ENCODE assay signal across 12 mouse cellular contexts in genomic region chr16:32115781-32116180, GRCm38 (mm10). TPM values are rescaled to one million over a fixed set of nuclear protein-coding genes. Genes with fewer than 3 reads are reported as not detected.
DNase-seq lines count a peak whose midpoint lies in the region; ATAC-seq and TF ChIP-seq lines count a peak whose summit lies in the region.
"Had no signal": no experiment of that assay in that cellular context is flagged by ENCODE, and none has a peak within 500 bp of the region (broad histone marks: within the 10 kb centered on the region; RNA-seq: fewer than 3 reads in every experiment).

No protein-coding gene starts in this region.

- H3K4me2 ChIP-seq in heart, embryonic 13.5 days = peak overlapping the region; percentile 38
- H3K4me2 ChIP-seq in lung, embryonic 15.5 days = peak overlapping the region; percentile 15; the same call in 1 of the 2 replicates
- H3K4me2 ChIP-seq: forebrain, embryonic 12.5 days had no signal

- no peak overlapping the region for H3K9ac ChIP-seq in heart, embryonic 13.5 days
- H3K9ac ChIP-seq in lung, embryonic 15.5 days = no peak overlapping the region
- H3K9ac ChIP-seq: forebrain, embryonic 12.5 days; limb, embryonic 13.5 days had no signal

- no peaks in the 10 kb centered on the region for H3K9me3 ChIP-seq in heart, embryonic 13.5 days
- H3K9me3 ChIP-seq in lung, embryonic 15.5 days = no peaks in the 10 kb centered on the region
- H3K9me3 ChIP-seq: forebrain, embryonic 12.5 days; limb, embryonic 13.5 days had no signal

- TF ChIP-seq CTCF in bone marrow macrophage, adult 2 months (IDR thresholded peaks at IDR 0.05; ENCODE audit: low read depth, low read length) = no peak

- peaks cover 1% of the 10 kb centered on the region; the same call in 1 of the 2 replicates for H3K36me3 ChIP-seq in heart, embryonic 13.5 days
- no peaks in the 10 kb centered on the region for H3K36me3 ChIP-seq in lung, embryonic 15.5 days
- H3K36me3 ChIP-seq in macrophage (ENCODE audit: inconsistent target) = no peaks in the 10 kb centered on the region
- H3K36me3 ChIP-seq: forebrain, embryonic 12.5 days had no signal

- WGBS in heart, embryonic 13.5 days = 46% methylated on average over 6 of the region's 6 CpGs
- WGBS in lung, embryonic 15.5 days = 40% methylated on average over 6 of the region's 6 CpGs
- WGBS in macrophage (ENCODE audit: missing documents) = 69% methylated on average over 6 of the region's 6 CpGs

- H3K27me3 ChIP-seq in heart, embryonic 13.5 days (replicated peaks) = no peaks in the 10 kb centered on the region
- no peaks in the 10 kb centered on the region for H3K27me3 ChIP-seq in lung, embryonic 15.5 days
- H3K27me3 ChIP-seq: forebrain, embryonic 12.5 days; limb, embryonic 13.5 days had no signal

- H3K79me2 ChIP-seq in macrophage (ENCODE audit: inconsistent target) = no peaks in the 10 kb centered on the region

- no peak for ATAC-seq in heart, embryonic 13.5 days (ENCODE audit: extremely low read depth, insufficient number of reproducible peaks, low FRiP score, low TSS enrichment)
- no peak for ATAC-seq in lung, embryonic 15.5 days (ENCODE audit: borderline replicate concordance, extremely low read depth, low FRiP score, low TSS enrichment)
- ATAC-seq in activated CD4-positive, CD25-positive, alpha-beta regulatory T cell, adult 4 months = no peak
- ATAC-seq: hindbrain, embryonic 16.5 days; midbrain, embryonic 16.5 days had no signal

- no peak overlapping the region for H3K4me3 ChIP-seq in heart, embryonic 13.5 days
- H3K4me3 ChIP-seq in lung, embryonic 15.5 days = no peak overlapping the region
- no peak overlapping the region for H3K4me3 ChIP-seq in bone marrow macrophage, adult 2 months (ENCODE audit: insufficient read depth, low read length)
- no peak overlapping the region for H3K4me3 ChIP-seq in macrophage (ENCODE audit: inconsistent target)
- H3K4me3 ChIP-seq: forebrain, embryonic 12.5 days; limb, embryonic 13.5 days had no signal

- peaks cover 10% of the 10 kb centered on the region for H3K4me1 ChIP-seq in heart, embryonic 13.5 days
- peaks cover 6% of the 10 kb centered on the region; the same call in 1 of the 2 replicates for H3K4me1 ChIP-seq in lung, embryonic 15.5 days
- peaks cover 34% of the 10 kb centered on the region for H3K4me1 ChIP-seq in bone marrow macrophage, adult 2 months (ENCODE audit: control insufficient read depth, insufficient read depth, low read length)
- H3K4me1 ChIP-seq: forebrain, embryonic 12.5 days; limb, embryonic 13.5 days had no signal

- H3K27ac ChIP-seq in heart, embryonic 13.5 days (replicated peaks) = no peak overlapping the region
- no peak overlapping the region for H3K27ac ChIP-seq in lung, embryonic 15.5 days
- 0 out of 2 replicates have a peak overlapping the region, but pooled peaks have one; percentile 99 for H3K27ac ChIP-seq in bone marrow macrophage, adult 2 months (ENCODE audit: insufficient read depth, low read depth, low read length)
- peak overlapping the region; percentile 94 for H3K27ac ChIP-seq in macrophage
- H3K27ac ChIP-seq: forebrain, embryonic 12.5 days; limb, embryonic 13.5 days had no signal

- no peak for TF ChIP-seq POLR2A in bone marrow macrophage, adult 2 months (IDR thresholded peaks at IDR 0.05; ENCODE audit: borderline replicate concordance, low read depth, low read length)

- no peak for DNase-seq in heart, postnatal 4 days
- no peak for DNase-seq in lung, adult 18-20 months

RNA-seq across cellular contexts. Expression of gene Cep19, which starts 16.2 kb away (rescaled TPM):
- 18.3 and 20.7 TPM in 2 replicates for polyA plus RNA-seq in heart, embryonic 13.5 days (2015; fragmentation: Nextera tagmentation; extraction: Ambion mirVana)
- 1 to 10 TPM; 9.8 to 9.9 TPM for total RNA-seq in heart, postnatal 4 days (2021)
- polyA plus RNA-seq in lung, embryonic 15.5 days (2015; fragmentation: Nextera tagmentation; extraction: Ambion mirVana) = 29.8 and 30.3 TPM in 2 replicates
- polyA plus RNA-seq in bone marrow macrophage, adult 2 months (2012; ENCODE audit: insufficient read depth, insufficient read length, missing spikeins) = 10.9 and 12.2 TPM in 2 replicates
- total RNA-seq in macrophage (2018; cell fraction: chromatin; rRNA removed) = 1 to 10 TPM in 13 of 26 experiments, under 1 TPM in 6, not detected in 7; 0.25 to 7.9 (median 1.3) TPM
- 10 to 100 TPM in 8 of 26 experiments, 1 to 10 TPM in 18; 3.2 to 12.7 (median 8.2) TPM for total RNA-seq in macrophage (2018; cell fraction: cytosol; rRNA removed)
- 1 to 10 TPM in 21 of 26 experiments, under 1 TPM in 5; 0.69 to 7.5 (median 1.8) TPM for total RNA-seq in macrophage (2018; cell fraction: nucleus; rRNA removed)
- polyA plus RNA-seq in macrophage (2018) = 6.1 to 13.3 TPM (median 8.9 TPM) in 3 replicates
- polyA plus RNA-seq in activated CD4-positive, CD25-positive, alpha-beta regulatory T cell, adult 4 months (2017; shearing (Covaris generic)) = 10 to 100 TPM; 35.3 to 39.2 TPM

RNA-seq across cellular contexts. Expression of gene Pigx, which starts 16.2 kb away (rescaled TPM):
- 82.2 and 82.5 TPM in 2 replicates for polyA plus RNA-seq in heart, embryonic 13.5 days (2015; fragmentation: Nextera tagmentation; extraction: Ambion mirVana)
- total RNA-seq in heart, postnatal 4 days (2021) = 10 to 100 TPM; 26.2 to 29.6 TPM
- 88.9 and 95.6 TPM in 2 replicates for polyA plus RNA-seq in lung, embryonic 15.5 days (2015; fragmentation: Nextera tagmentation; extraction: Ambion mirVana)
- 39.1 and 49.3 TPM in 2 replicates for polyA plus RNA-seq in bone marrow macrophage, adult 2 months (2012; ENCODE audit: insufficient read depth, insufficient read length, missing spikeins)
- 10 to 100 TPM in 18 of 26 experiments, 1 to 10 TPM in 8; 2.5 to 31.8 (median 16.8) TPM for total RNA-seq in macrophage (2018; cell fraction: chromatin; rRNA removed)
- total RNA-seq in macrophage (2018; cell fraction: cytosol; rRNA removed) = 10 to 100 TPM; 21.3 to 34.3 (median 27.7) TPM
- total RNA-seq in macrophage (2018; cell fraction: nucleus; rRNA removed) = 10 to 100 TPM in 25 of 26 experiments, 1 to 10 TPM in 1; 9.8 to 41.6 (median 16.8) TPM
- 30.5 to 37.7 TPM (median 33.8 TPM) in 3 replicates for polyA plus RNA-seq in macrophage (2018)
- polyA plus RNA-seq in activated CD4-positive, CD25-positive, alpha-beta regulatory T cell, adult 4 months (2017; shearing (Covaris generic)) = 100 to 1,000 TPM; 138 to 151 TPM

RNA-seq across cellular contexts. Expression of gene Pak2, which starts 36.6 kb away (rescaled TPM):
- polyA plus RNA-seq in heart, embryonic 13.5 days (2015; fragmentation: Nextera tagmentation; extraction: Ambion mirVana) = 23.1 and 23.2 TPM in 2 replicates
- total RNA-seq in heart, postnatal 4 days (2021) = 10 to 100 TPM; 45.7 to 46.8 TPM
- 33.2 and 35.7 TPM in 2 replicates for polyA plus RNA-seq in lung, embryonic 15.5 days (2015; fragmentation: Nextera tagmentation; extraction: Ambion mirVana)
- 58.8 and 63.0 TPM in 2 replicates for polyA plus RNA-seq in bone marrow macrophage, adult 2 months (2012; ENCODE audit: insufficient read depth, insufficient read length, missing spikeins)
- total RNA-seq in macrophage (2018; cell fraction: chromatin; rRNA removed) = 10 to 100 TPM; 53.5 to 97.8 (median 68.9) TPM
- total RNA-seq in macrophage (2018; cell fraction: cytosol; rRNA removed) = 100 to 1,000 TPM in 6 of 26 experiments, 10 to 100 TPM in 20; 70.5 to 112 (median 93.3) TPM
- 100 to 1,000 TPM in 7 of 26 experiments, 10 to 100 TPM in 19; 68.7 to 134 (median 81.3) TPM for total RNA-seq in macrophage (2018; cell fraction: nucleus; rRNA removed)
- polyA plus RNA-seq in macrophage (2018) = 58.5 to 99.5 TPM (median 73.3 TPM) in 3 replicates
- 10 to 100 TPM; 67.6 to 72.8 TPM for polyA plus RNA-seq in activated CD4-positive, CD25-positive, alpha-beta regulatory T cell, adult 4 months (2017; shearing (Covaris generic))

RNA-seq across cellular contexts. Expression of gene Nrros, which starts 49.6 kb away (rescaled TPM):
- polyA plus RNA-seq in heart, embryonic 13.5 days (2015; fragmentation: Nextera tagmentation; extraction: Ambion mirVana) = 5.9 and 8.3 TPM in 2 replicates
- 1 to 10 TPM; 6.0 to 6.7 TPM for total RNA-seq in heart, postnatal 4 days (2021)
- 39.6 and 45.8 TPM in 2 replicates for polyA plus RNA-seq in lung, embryonic 15.5 days (2015; fragmentation: Nextera tagmentation; extraction: Ambion mirVana)
- 227 and 230 TPM in 2 replicates for polyA plus RNA-seq in bone marrow macrophage, adult 2 months (2012; ENCODE audit: insufficient read depth, insufficient read length, missing spikeins)
- total RNA-seq in macrophage (2018; cell fraction: chromatin; rRNA removed) = 1,000 to 10,000 TPM in 3 of 26 experiments, 100 to 1,000 TPM in 23; 132 to 1,171 (median 355) TPM
- 100 to 1,000 TPM; 175 to 537 (median 329) TPM for total RNA-seq in macrophage (2018; cell fraction: cytosol; rRNA removed)
- total RNA-seq in macrophage (2018; cell fraction: nucleus; rRNA removed) = 1,000 to 10,000 TPM in 5 of 26 experiments, 100 to 1,000 TPM in 21; 236 to 1,699 (median 464) TPM
- 133 to 329 TPM (median 277 TPM) in 3 replicates for polyA plus RNA-seq in macrophage (2018)
- polyA plus RNA-seq in activated CD4-positive, CD25-positive, alpha-beta regulatory T cell, adult 4 months (2017; shearing (Covaris generic)) = 10 to 100 TPM; 65.3 to 71.7 TPM
- polyA plus RNA-seq: C2C12 had no signal

Comparison
In these comparisons a context has a peak if more than half of its experiments do, and no peak if none do; other contexts are left out.
1. H3K27ac ChIP-seq: peak in bone marrow macrophage, adult 2 months (single experiment) and macrophage (single experiment); none in heart, embryonic 13.5 days (single experiment) and lung, embryonic 15.5 days (single experiment).